Mouse (Mus musculus) frontal cortex, postnatal 25 days (tissue): ENCODE measurements around the gene Olfr341.

ENCODE experiments used
- DNase-seq, 2 experiments: peaks; one replicate each; pipeline ENCODE4 v3.0.0; 2022; ENCODE audit warnings: low spot score in 2 of 2

Olfr341 gene

DNA sequence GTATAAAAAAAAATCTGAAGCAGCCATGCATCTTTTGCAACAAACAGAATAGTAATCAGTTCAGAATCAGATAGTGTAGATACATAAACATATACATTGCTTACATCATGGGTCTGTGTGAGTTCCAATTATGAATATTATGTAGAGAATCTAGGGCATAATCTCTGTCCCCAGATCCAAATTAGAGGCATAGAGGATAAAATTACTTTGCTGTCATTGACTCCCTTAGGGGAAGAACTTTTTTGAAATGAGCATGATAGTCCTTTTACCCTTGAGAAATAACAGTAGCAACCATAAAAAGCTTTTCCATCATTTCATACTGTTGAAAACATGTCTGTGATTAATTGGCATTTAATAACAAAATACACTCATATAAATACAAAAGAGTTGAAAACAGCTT, at the start of gene Olfr341:
TSS of gene Olfr341 (minus strand) at position 101 of the 400 bp plus-strand sequence.
- no peak for DNase-seq

DNA sequence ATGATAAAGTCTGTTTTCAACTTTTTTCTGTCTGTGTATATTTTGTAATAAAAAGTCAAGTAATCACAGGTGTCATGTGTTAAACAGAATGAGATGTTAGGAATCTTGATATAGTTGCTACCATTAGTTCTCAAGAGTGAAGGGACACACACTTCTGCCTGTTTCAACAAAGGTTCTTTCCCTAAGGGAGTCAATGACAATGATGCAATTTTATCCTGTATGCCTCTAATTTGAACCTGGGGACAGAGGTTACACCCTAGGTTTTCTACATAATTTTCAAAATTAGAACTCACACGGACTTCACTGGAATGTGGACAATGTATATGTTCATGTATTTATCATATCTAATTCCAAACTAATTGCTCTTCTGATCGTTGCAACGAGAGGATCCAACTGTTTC, 42.4 kb upstream of the Olfr341 start, which contains the start of gene Olfr342:
TSS of gene Olfr342 (plus strand) at position 301 of the 400 bp plus-strand sequence.
- no peak for DNase-seq

DNA sequence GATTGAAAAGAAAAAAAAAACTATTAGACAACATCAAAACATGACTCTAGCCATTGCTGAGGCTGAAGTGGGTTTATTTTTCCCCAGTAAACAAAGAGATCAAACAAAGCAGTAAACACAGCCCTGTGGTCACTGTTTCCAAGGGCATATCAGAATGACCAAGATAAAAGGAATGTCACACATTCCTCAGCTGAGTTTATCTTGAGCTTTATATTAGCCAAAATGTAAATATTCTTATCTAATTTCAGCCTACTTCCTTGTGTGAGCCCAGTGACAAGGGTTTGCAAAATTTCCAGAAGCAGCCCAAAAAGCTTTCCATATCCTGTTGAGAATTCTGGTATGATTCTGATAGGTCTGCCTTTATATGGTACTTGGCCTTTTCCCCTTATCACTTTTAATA, 8.6 kb downstream of the Olfr341 start:
- DNase-seq = no peak

DNA sequence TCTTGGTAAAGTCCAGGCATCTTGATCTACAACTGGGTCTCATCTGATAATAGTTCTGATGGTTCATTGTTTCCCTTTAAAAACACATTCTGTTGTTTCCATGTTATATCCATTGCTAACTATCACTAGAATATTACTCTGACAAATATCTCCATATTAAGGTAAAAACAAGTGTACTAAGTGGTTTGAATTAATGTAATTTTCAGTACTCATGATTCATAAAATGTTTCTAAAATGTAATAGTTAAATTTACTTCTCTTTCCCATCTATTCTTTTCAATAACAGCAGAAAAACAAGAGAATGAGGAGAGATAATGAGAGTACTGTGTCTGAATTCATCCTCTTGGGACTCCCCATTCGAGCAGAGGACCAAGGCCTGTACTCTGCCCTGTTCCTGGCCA, 30.0 kb downstream of the Olfr341 start, which contains the start of gene Olfr340:
TSS of gene Olfr340 (plus strand) at position 301 of the 400 bp plus-strand sequence.
- DNase-seq = no peak
